Mouse (Mus musculus) midbrain, postnatal 0 days (tissue): ENCODE measurements at regions not wholly inside any gene's neighbourhood (a gene's known extent, or its start where the extent isn't known, plus 50 kb on each side); places are given as distances from the start of the nearest gene placed in this dataset.

Experiments used
- ATAC-seq: fragments of 200-750 bp; cut with Nextera tagmentation; 2 replicates; pipeline ENCODE4 v1.8.0; 2017; ENCODE audit warnings: moderate number of reproducible peaks, mild to moderate bottlenecking, moderate TSS enrichment, moderate library complexity; ENCODE audit not compliant: low FRiP score
- DNase-seq: peaks from one replicate; pipeline ENCODE4 v3.0.0-alpha.2; 2015; ENCODE audit warnings: low spot score
- H3K27ac ChIP-seq: fragments of 300-500 bp; sonication (generic); 2 replicates; pipeline ENCODE4 v1.5.1; 2014; ENCODE audit warnings: low read depth, mild to moderate bottlenecking, low read length, mixed read lengths
- H3K27me3 ChIP-seq: fragments of 300-500 bp; sonication (generic); 2 replicates; pipeline ENCODE4 v1.6.1; 2014; ENCODE audit warnings: low read length, control low read depth, mixed read lengths; ENCODE audit not compliant: insufficient read depth
- H3K36me3 ChIP-seq: fragments of 300-500 bp; sonication (generic); 2 replicates; pipeline ENCODE4 v1.6.1; 2014; ENCODE audit warnings: low read length, control low read depth, mixed read lengths; ENCODE audit not compliant: insufficient read depth
- H3K4me1 ChIP-seq: fragments of 300-500 bp; sonication (generic); 2 replicates; pipeline ENCODE4 v1.6.1; 2014; ENCODE audit warnings: mild to moderate bottlenecking, control low read depth, antibody characterized with exemption, low read length, mixed read lengths; ENCODE audit not compliant: insufficient read depth
- H3K4me2 ChIP-seq: fragments of 300-500 bp; sonication (generic); 2 replicates; pipeline ENCODE4 v1.6.1; 2014; ENCODE audit warnings: low read depth, mild to moderate bottlenecking, low read length, mixed read lengths; ENCODE audit not compliant: poor library complexity, severe bottlenecking
- H3K4me3 ChIP-seq: fragments of 300-500 bp; sonication (generic); 2 replicates; pipeline ENCODE4 v1.5.1; 2014; ENCODE audit warnings: low read depth, mild to moderate bottlenecking, low read length, moderate library complexity
- H3K9ac ChIP-seq: fragments of 300-500 bp; sonication (generic); replicated peaks from 2 replicates; pipeline ENCODE4 v1.6.1; 2014; ENCODE audit warnings: mild to moderate bottlenecking, low read length, moderate library complexity, mixed read lengths; ENCODE audit not compliant: poor library complexity, severe bottlenecking
- H3K9me3 ChIP-seq: fragments of 300-500 bp; sonication (generic); 2 replicates; pipeline ENCODE4 v1.6.1; 2016; ENCODE audit warnings: low read length, control low read depth
- CTCF ChIP-seq: IDR thresholded peaks from 2 replicates; pipeline ENCODE4 v1.5.1; 2016; ENCODE audit warnings: antibody characterized with exemption, mild to moderate bottlenecking
- WGBS: fragments of 180-500 bp; shearing (Covaris S2); extraction: QIAGEN DNeasy Blood & Tissue Kit; methylation state at CpG from one replicate; pipeline ENCODE4 v1.1.7; 2014; 5-methylcytosine and 5-hydroxymethylcytosine counted together

- WGBS = 88% methylated on average over 6 of the region's 6 CpGs
- no peaks in the 10 kb centered on the region for H3K4me1 ChIP-seq
- no peaks in the 10 kb centered on the region for H3K27me3 ChIP-seq
- ATAC-seq = no peak
- H3K27ac ChIP-seq = no peak overlapping the region
- no peaks in the 10 kb centered on the region for H3K36me3 ChIP-seq
- TF ChIP-seq CTCF = no peak
- no peak overlapping the region for H3K9ac ChIP-seq
- no peaks in the 10 kb centered on the region for H3K9me3 ChIP-seq
- no peak for DNase-seq
- H3K4me2 ChIP-seq = no peak overlapping the region
- H3K4me3 ChIP-seq = no peak overlapping the region
Measured at GRCm38 (mm10) chr4:56027258-56027657, 495.0 kb upstream of the Klf4 start.

- H3K4me3 ChIP-seq = no peak overlapping the region
- no peaks in the 10 kb centered on the region for H3K9me3 ChIP-seq
- H3K36me3 ChIP-seq = no peaks in the 10 kb centered on the region
- no peak overlapping the region for H3K27ac ChIP-seq
- DNase-seq (no peak), ATAC-seq (no peak)
- no peak overlapping the region for H3K4me2 ChIP-seq
- no peaks in the 10 kb centered on the region for H3K27me3 ChIP-seq
- no peak for TF ChIP-seq CTCF
- no peaks in the 10 kb centered on the region for H3K4me1 ChIP-seq
- no peak overlapping the region for H3K9ac ChIP-seq
Measured at GRCm38 (mm10) chr4:56024478-56024877, 492.2 kb upstream of the Klf4 start.

- Histone ChIP-seq H3K36me3 (no peaks in the 10 kb centered on the region), H3K4me2 (no peak overlapping the region), H3K9me3 (no peaks in the 10 kb centered on the region), H3K4me1 (no peaks in the 10 kb centered on the region), H3K4me3 (no peak overlapping the region), H3K27me3 (no peaks in the 10 kb centered on the region), H3K27ac (no peak overlapping the region), H3K9ac (no peak overlapping the region)
- 95% methylated on average over 8 of the region's 8 CpGs for WGBS
- no peak for DNase-seq
- TF ChIP-seq CTCF = no peak
- ATAC-seq = no peak
Measured at GRCm38 (mm10) chr4:56018212-56018611, 485.9 kb upstream of the Klf4 start.

GRCm38 (mm10) chr4:56015481-56015880, 483.2 kb upstream of the Klf4 start:
- WGBS = 88% methylated on average over 7 of the region's 7 CpGs
- H3K27me3 ChIP-seq = no peaks in the 10 kb centered on the region
- no peak overlapping the region for H3K27ac ChIP-seq
- no peak overlapping the region for H3K4me3 ChIP-seq
- DNase-seq (peak; percentile 26), ATAC-seq (no peak)
- H3K9me3 ChIP-seq = no peaks in the 10 kb centered on the region
- no peak overlapping the region for H3K9ac ChIP-seq
- H3K36me3 ChIP-seq = no peaks in the 10 kb centered on the region
- no peaks in the 10 kb centered on the region for H3K4me1 ChIP-seq
- no peak overlapping the region for H3K4me2 ChIP-seq
- no peak for TF ChIP-seq CTCF

- H3K4me3 ChIP-seq = no peak overlapping the region
- H3K9me3 ChIP-seq = no peaks in the 10 kb centered on the region
- H3K4me1 ChIP-seq = no peaks in the 10 kb centered on the region
- DNase-seq (no peak), ATAC-seq (no peak)
- H3K36me3 ChIP-seq = no peaks in the 10 kb centered on the region
- no peak overlapping the region for H3K9ac ChIP-seq
- H3K27ac ChIP-seq = no peak overlapping the region
- H3K4me2 ChIP-seq = no peak overlapping the region
- H3K27me3 ChIP-seq = no peaks in the 10 kb centered on the region
- TF ChIP-seq CTCF = no peak
- 89% methylated on average over 2 of the region's 2 CpGs for WGBS
Measured at GRCm38 (mm10) chr4:56008287-56008686, 476.0 kb upstream of the Klf4 start.

- H3K4me2 ChIP-seq = no peak overlapping the region
- no peaks in the 10 kb centered on the region for H3K36me3 ChIP-seq
- no peak for TF ChIP-seq CTCF
- no peak for ATAC-seq
- no peaks in the 10 kb centered on the region for H3K9me3 ChIP-seq
- H3K4me3 ChIP-seq = no peak overlapping the region
- no peak for DNase-seq
- H3K27me3 ChIP-seq = no peaks in the 10 kb centered on the region
- no peak overlapping the region for H3K9ac ChIP-seq
- H3K4me1 ChIP-seq = no peaks in the 10 kb centered on the region
- WGBS = 76% methylated on average over 5 of the region's 5 CpGs
- H3K27ac ChIP-seq = no peak overlapping the region
Measured at GRCm38 (mm10) chr4:56004227-56004626, 472.0 kb upstream of the Klf4 start.
